In genomic region chr6:93371341-93371740, GRCm38 (mm10) we compare ENCODE assay signal across 24 mouse cellular contexts.
DNase-seq lines count a peak whose midpoint lies in the region; ATAC-seq and TF ChIP-seq lines count a peak whose summit lies in the region.
"Had no signal": no experiment of that assay in that cellular context is flagged by ENCODE, and none has a peak within 500 bp of the region (broad histone marks: within the 10 kb centered on the region; RNA-seq: fewer than 3 reads in every experiment).

No protein-coding gene starts in this region.

- no peak overlapping the region for H3K9ac ChIP-seq in lung, postnatal 0 days (replicated peaks; ENCODE audit: low read depth)
- H3K9ac ChIP-seq in hindbrain, embryonic 13.5 days = no peak overlapping the region
- H3K9ac ChIP-seq: forebrain, postnatal 0 days; hindbrain, embryonic 12.5 days had no signal

- no peak for TF ChIP-seq POLR2A in lung, adult 2 months (IDR thresholded peaks at IDR 0.05; ENCODE audit: borderline replicate concordance, extremely low read depth, low read depth, low read length)

- H3K4me3 ChIP-seq in lung, postnatal 0 days (ENCODE audit: low read depth, low read length) = no peak overlapping the region
- H3K4me3 ChIP-seq in lung, adult 2 months (replicated peaks; ENCODE audit: extremely low read depth, low read depth, low read length) = no peak overlapping the region
- no peak overlapping the region for H3K4me3 ChIP-seq in hindbrain, embryonic 13.5 days
- H3K4me3 ChIP-seq: gastrocnemius, adult 2 months; heart, adult 2 months; heart, embryonic 10.5 days; hindbrain, embryonic 12.5 days had no signal

- no peak for TF ChIP-seq EP300 in lung, postnatal 0 days (IDR thresholded peaks at IDR 0.05)

- DNase-seq in layer of hippocampus, adult 11-12 months (ENCODE audit: low spot score) = peak; percentile 28
- DNase-seq in layer of hippocampus, postnatal 10 days (ENCODE audit: low spot score in 2 of 2) = no peak
- peak; percentile 18 for DNase-seq in lung, postnatal 0 days (ENCODE audit: low spot score)
- DNase-seq in lung, adult 2 months = no peak
- peak; percentile 23 for DNase-seq in gonadal fat pad, adult 2 months (ENCODE audit: low read depth)
- DNase-seq in thymus, adult 18-20 months = no peak
- DNase-seq: adrenal gland, adult 2 months; adrenal gland, postnatal 14 days; B cell, adult 2 months; cerebellum, adult 18-20 months; cerebellum, adult 9-10 months; cerebellum, postnatal 14 days; forebrain, postnatal 0 days; gastrocnemius, adult 2 months; gastrocnemius, postnatal 14 days; heart, adult 2 months had no signal

- no peak for ATAC-seq in lung, postnatal 0 days
- no peak for ATAC-seq in hindbrain, embryonic 13.5 days (ENCODE audit: low FRiP score)
- ATAC-seq: forebrain, embryonic 14.5 days; forebrain, postnatal 0 days; hindbrain, embryonic 16.5 days; Patski had no signal

- H3K27me3 ChIP-seq in lung, postnatal 0 days (replicated peaks; ENCODE audit: insufficient read depth, low read length) = no peaks in the 10 kb centered on the region
- no peaks in the 10 kb centered on the region for H3K27me3 ChIP-seq in hindbrain, embryonic 13.5 days
- H3K27me3 ChIP-seq: CH12.LX; hindbrain, embryonic 12.5 days; Patski had no signal

- H3K9me3 ChIP-seq in lung, postnatal 0 days (ENCODE audit: low read length) = no peaks in the 10 kb centered on the region
- no peaks in the 10 kb centered on the region for H3K9me3 ChIP-seq in hindbrain, embryonic 13.5 days
- H3K9me3 ChIP-seq: G1E; heart, embryonic 10.5 days; hindbrain, embryonic 12.5 days had no signal

- H3K4me1 ChIP-seq in lung, postnatal 0 days (ENCODE audit: insufficient read depth, low read depth, low read length) = no peaks in the 10 kb centered on the region
- no peaks in the 10 kb centered on the region for H3K4me1 ChIP-seq in lung, adult 2 months (ENCODE audit: control insufficient read depth, insufficient read depth, low read length)
- no peaks in the 10 kb centered on the region for H3K4me1 ChIP-seq in hindbrain, embryonic 13.5 days (replicated peaks)
- H3K4me1 ChIP-seq: heart, embryonic 10.5 days; hindbrain, embryonic 12.5 days had no signal

- no peak for TF ChIP-seq CTCF in lung, postnatal 0 days (IDR thresholded peaks at IDR 0.05)
- TF ChIP-seq CTCF in lung, adult 2 months (IDR thresholded peaks at IDR 0.05; ENCODE audit: insufficient read depth, low read length) = no peak

- WGBS in lung, postnatal 0 days = 62% methylated on average over 6 of the region's 6 CpGs
- WGBS in lung, adult 2 months = 74% methylated on average over 6 of the region's 6 CpGs
- WGBS in hindbrain, embryonic 13.5 days = 85% methylated on average over 6 of the region's 6 CpGs

- no peaks in the 10 kb centered on the region for H3K36me3 ChIP-seq in lung, postnatal 0 days (ENCODE audit: insufficient read depth, low read length)
- H3K36me3 ChIP-seq in hindbrain, embryonic 13.5 days = no peaks in the 10 kb centered on the region
- H3K36me3 ChIP-seq: G1E; heart, embryonic 10.5 days; hindbrain, embryonic 12.5 days had no signal

- no peak overlapping the region for H3K4me2 ChIP-seq in lung, postnatal 0 days (replicated peaks; ENCODE audit: low read depth, low read length)
- H3K4me2 ChIP-seq in hindbrain, embryonic 13.5 days = no peak overlapping the region
- H3K4me2 ChIP-seq: hindbrain, embryonic 12.5 days had no signal

- H3K27ac ChIP-seq in lung, postnatal 0 days (ENCODE audit: low read length) = no peak overlapping the region
- no peak overlapping the region for H3K27ac ChIP-seq in hindbrain, embryonic 13.5 days
- H3K27ac ChIP-seq: gastrocnemius, adult 2 months; heart, adult 2 months; heart, embryonic 10.5 days; hindbrain, embryonic 12.5 days had no signal

Comparison
In these comparisons a context has a peak if more than half of its experiments do, and no peak if none do; other contexts are left out.
1. DNase-seq: peak in layer of hippocampus, adult 11-12 months (single experiment), lung, postnatal 0 days (single experiment) and gonadal fat pad, adult 2 months (single experiment); none in layer of hippocampus, postnatal 10 days (0 of 2), lung, adult 2 months (single experiment) and thymus, adult 18-20 months (0 of 2).